In the genomic region with DNA sequence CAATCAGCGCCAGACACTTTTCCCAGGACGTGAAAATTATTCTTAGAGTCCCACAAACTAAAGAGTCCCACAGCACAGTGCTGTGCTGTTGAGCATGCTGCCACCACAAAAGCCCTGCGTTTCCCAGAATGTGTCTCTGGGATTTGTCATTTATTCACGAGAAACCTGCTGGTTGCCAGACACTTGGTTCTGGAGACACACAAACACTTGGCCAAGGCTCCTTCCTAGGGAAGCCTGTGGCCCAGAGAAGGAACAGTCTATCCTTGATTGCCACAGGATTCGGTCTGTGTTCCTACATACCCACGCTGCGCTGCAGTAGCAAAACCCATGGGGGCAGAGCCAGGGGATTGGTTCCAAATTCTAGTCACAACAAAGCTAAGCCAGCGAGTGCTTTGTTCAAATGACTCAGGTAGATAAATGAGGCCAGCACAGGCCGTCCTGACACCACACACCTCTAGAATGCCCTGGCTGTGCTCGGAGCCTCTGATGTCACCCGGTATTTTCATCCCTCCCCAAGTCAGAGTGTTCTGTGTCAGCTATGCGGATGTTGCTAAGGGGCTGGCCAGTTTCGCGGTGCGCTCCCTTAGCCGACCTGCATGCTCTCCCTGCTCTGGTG, we compare ENCODE assay signal across 8 mouse cellular contexts.
DNase-seq lines count a peak whose midpoint lies in the region; ATAC-seq and TF ChIP-seq lines count a peak whose summit lies in the region.

No protein-coding gene starts in this region.

- H3K9me3 ChIP-seq in embryonic facial prominence, embryonic 13.5 days = no peaks in the 10 kb centered on the region
- H3K9me3 ChIP-seq in heart, postnatal 0 days (replicated peaks; ENCODE audit: control insufficient read depth, low read length) = no peaks in the 10 kb centered on the region

- intact Hi-C loops in left cerebral cortex, postnatal 4 days (cut with DNase I) = loop anchor here (5.0 to 10.0 kb wide), 2 partner anchors 337 to 479 kb away; partner anchors contain the start of gene Tiparp
- intact Hi-C loops in left cerebral cortex, postnatal 36 days (cut with DNase I) = loop anchor here (2.0 to 10.0 kb wide), 4 partner anchors 197 to 879 kb away; partner anchors contain the start of genes Lekr1 and Tiparp

- no peak for ATAC-seq in embryonic facial prominence, embryonic 13.5 days (ENCODE audit: insufficient number of reproducible peaks, insufficient read depth, low FRiP score, low TSS enrichment, low read depth)
- ATAC-seq in heart, postnatal 0 days (ENCODE audit: insufficient read depth, low read depth) = peak; percentile 50; the same call in 1 of the 2 replicates
- no peak for ATAC-seq in inflammation-experienced regulatory T-cells, adult 6 months
- ATAC-seq in erythroid progenitor cell, adult 5-6 weeks (replicated peaks; ENCODE audit: low FRiP score, poor library complexity, severe bottlenecking) = no peak

- peak overlapping the region; percentile 43 for H3K4me2 ChIP-seq in embryonic facial prominence, embryonic 13.5 days
- peak overlapping the region; percentile 54 for H3K4me2 ChIP-seq in heart, postnatal 0 days (ENCODE audit: low read depth, low read length)

- WGBS in embryonic facial prominence, embryonic 13.5 days = 52% methylated on average over 16 of the region's 16 CpGs
- WGBS in heart, postnatal 0 days = 37% methylated on average over 16 of the region's 16 CpGs

- H3K27ac ChIP-seq in embryonic facial prominence, embryonic 13.5 days = no peak overlapping the region
- H3K27ac ChIP-seq in heart, postnatal 0 days (ENCODE audit: low read depth) = peak overlapping the region; percentile 28; the same call in 1 of the 2 replicates

- H3K9ac ChIP-seq in embryonic facial prominence, embryonic 13.5 days = 0 out of 2 replicates have a peak overlapping the region, but pooled peaks have one; percentile 36
- H3K9ac ChIP-seq in heart, postnatal 0 days (replicated peaks; ENCODE audit: low read depth, low read length) = peak overlapping the region; percentile 28; the same call in 1 of the 2 replicates

- H3K36me3 ChIP-seq in embryonic facial prominence, embryonic 13.5 days = no peaks in the 10 kb centered on the region
- no peaks in the 10 kb centered on the region for H3K36me3 ChIP-seq in heart, postnatal 0 days (replicated peaks; ENCODE audit: control insufficient read depth, insufficient read depth, low read length)

- no peak for TF ChIP-seq CTCF in heart, postnatal 0 days (IDR thresholded peaks at IDR 0.05; ENCODE audit: low read depth)

- H3K27me3 ChIP-seq in embryonic facial prominence, embryonic 13.5 days = peaks cover 25% of the 10 kb centered on the region
- H3K27me3 ChIP-seq in heart, postnatal 0 days (ENCODE audit: control insufficient read depth, insufficient read depth, low read length) = no peaks in the 10 kb centered on the region

- no peak overlapping the region; the same call in 1 of the 2 replicates for H3K4me3 ChIP-seq in embryonic facial prominence, embryonic 13.5 days
- H3K4me3 ChIP-seq in heart, postnatal 0 days (ENCODE audit: low read depth, low read length) = peak overlapping the region; percentile 28

- DNase-seq in left cerebral cortex, adult 18-20 months (ENCODE audit: low spot score in 2 of 2) = peak; percentile 8 to 33
- no peak for DNase-seq in left cerebral cortex, postnatal 4 days
- no peak for DNase-seq in heart, postnatal 0 days (ENCODE audit: low spot score)
- DNase-seq in left cerebral cortex, postnatal 36 days (ENCODE audit: low spot score in 2 of 2) = peak; percentile 31 to 50
- DNase-seq in thymus, postnatal 36 days = no peak

- H3K4me1 ChIP-seq in embryonic facial prominence, embryonic 13.5 days = peaks cover 23% of the 10 kb centered on the region
- H3K4me1 ChIP-seq in heart, postnatal 0 days (ENCODE audit: control insufficient read depth, insufficient read depth) = peaks cover 10% of the 10 kb centered on the region

- TF ChIP-seq EP300 in heart, postnatal 0 days (IDR thresholded peaks at IDR 0.05; ENCODE audit: low read depth) = no peak

Comparison
In these comparisons a context has a peak if more than half of its experiments do, and no peak if none do; other contexts are left out.
1. DNase-seq: peak in left cerebral cortex, adult 18-20 months (2 of 2) and left cerebral cortex, postnatal 36 days (2 of 2); none in left cerebral cortex, postnatal 4 days (single experiment), heart, postnatal 0 days (single experiment) and thymus, postnatal 36 days (0 of 2).